Mouse (Mus musculus) skeletal muscle tissue, adult 2 months (tissue): ENCODE results near the gene Wdfy2.
"Not testable (repeated sequence)": the region's sequence is repeated elsewhere in the genome, so short reads cannot be mapped to it uniquely, and the experiment has no call there.

Experiments
- DNase-seq: peaks from one replicate; pipeline ENCODE4 v3.0.0-alpha.2; 2012; ENCODE audit warnings: low read depth, low spot score

Gene Wdfy2

DNA sequence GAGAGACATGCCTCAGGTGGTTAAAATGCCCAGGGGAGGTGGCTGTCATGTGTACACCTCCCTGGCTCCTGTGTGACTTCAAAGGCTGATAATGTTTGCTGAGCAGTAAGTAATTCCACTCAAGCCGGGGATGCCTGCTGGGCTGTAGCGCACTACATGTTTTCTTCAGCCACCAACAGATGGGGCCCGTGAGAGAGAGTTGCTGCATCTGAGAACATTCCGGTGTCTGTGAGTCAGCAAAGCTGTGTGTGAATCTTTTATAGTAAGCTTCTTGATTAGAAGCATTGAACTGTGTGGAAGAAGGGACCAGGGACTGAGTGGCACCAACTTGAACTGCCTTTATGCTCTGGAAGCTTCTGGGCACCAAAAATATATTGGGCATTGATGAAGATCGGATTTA is 42.0 kb downstream of the Wdfy2 start:
- DNase-seq: peak; percentile 74

DNA sequence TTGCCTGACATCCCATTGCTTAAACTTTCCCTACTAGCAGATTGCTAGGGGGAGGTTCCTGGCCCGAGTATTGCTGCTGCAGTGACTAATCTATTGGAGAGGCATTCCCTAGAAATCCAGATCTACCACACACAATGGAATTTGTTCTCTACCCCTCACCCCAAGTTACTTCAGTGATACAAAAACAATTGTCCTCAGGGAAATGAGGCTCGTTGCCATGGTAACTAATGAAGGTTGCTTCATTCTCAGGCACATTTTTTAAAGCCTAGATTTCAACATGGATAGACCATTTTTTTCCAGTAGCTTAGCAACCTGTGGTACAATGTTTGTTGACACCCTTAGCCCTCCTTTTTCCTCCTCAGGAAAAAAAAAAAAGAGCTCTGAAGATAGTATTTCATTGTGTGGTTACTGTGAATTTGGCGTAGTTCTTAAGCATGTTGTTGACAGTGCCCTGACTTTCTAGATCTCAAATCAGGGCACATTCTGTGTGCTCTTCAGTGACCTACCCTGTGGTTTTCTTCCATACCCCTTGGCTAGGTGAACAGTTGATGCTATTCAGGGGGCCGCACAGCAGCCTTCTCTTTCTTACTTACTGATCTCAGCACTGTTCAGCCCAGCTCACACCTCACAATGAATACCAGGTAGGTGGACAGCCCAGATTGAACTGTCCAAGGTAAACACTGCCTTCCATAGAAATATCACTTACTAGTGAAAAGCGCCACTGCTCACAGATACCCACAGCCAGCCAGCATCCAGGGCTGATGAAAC is 42.8 kb downstream of the Wdfy2 start:
- peak; percentile 93 for DNase-seq

DNA sequence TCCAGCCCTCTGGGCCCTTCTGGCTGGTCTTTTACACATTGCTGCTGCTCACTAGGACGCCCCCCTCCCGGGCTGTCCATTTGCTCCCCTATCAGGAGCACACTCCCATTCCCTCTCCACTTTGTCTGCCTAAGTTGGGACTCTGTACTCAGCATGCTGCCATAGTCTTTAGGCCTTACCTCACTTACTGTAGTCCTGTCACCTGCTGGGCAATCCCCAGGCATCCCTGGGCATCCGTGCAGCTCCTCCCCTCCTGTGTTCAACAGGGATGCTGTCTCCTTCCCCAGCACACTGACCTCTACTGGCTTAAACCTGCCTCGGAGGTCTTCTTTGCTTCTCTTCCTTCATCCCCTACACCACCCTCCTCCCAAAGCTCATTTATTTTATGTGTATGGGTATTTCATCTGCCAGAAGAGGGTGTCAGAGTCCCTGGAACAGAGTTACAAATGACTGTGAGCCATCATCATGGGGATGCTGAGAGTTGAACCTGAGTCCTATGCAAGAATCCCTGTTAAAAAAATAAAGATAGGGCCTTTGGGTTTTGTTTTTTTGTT is 44.7 kb downstream of the Wdfy2 start:
- no peak for DNase-seq

DNA sequence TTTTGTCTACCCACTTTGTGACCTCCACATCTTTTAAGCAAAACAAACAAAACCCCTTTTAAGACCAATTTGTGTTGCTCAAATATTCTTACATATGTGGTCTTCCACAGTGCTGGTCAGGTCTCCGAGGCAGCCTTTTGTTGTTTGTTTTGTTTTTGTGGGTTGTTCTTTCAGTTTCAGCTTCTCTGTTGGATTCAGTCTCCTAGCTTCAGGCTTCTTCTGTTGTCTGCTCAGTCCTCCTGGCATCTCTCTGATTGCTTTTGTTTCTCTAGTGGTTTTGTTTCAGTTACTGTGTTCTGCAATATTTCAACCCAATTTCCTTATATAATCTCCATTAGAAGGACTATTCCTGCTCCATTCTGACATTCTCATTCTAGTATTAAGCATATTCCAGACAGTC is 46.1 kb downstream of the Wdfy2 start:
- no peak for DNase-seq

DNA sequence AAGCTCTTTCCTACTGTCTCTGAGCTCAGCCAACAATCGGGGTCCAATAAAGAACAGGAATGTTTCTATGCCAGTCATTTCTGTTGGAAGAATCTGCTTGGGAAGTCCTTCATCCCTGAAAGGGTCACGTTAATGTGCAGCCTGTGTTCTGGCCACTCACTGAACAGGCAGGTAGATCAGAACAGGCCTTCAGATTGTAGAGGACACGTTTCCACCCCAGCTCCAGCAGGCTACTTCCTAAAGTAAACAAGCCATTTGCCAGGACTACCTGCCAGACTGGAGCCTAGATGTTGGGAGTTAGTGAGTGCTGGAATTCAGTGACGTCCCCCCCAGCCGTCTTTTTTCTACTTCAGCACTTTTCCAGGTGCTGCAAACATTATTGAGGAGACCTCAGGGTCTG is 46.7 kb downstream of the Wdfy2 start:
- no peak for DNase-seq

DNA sequence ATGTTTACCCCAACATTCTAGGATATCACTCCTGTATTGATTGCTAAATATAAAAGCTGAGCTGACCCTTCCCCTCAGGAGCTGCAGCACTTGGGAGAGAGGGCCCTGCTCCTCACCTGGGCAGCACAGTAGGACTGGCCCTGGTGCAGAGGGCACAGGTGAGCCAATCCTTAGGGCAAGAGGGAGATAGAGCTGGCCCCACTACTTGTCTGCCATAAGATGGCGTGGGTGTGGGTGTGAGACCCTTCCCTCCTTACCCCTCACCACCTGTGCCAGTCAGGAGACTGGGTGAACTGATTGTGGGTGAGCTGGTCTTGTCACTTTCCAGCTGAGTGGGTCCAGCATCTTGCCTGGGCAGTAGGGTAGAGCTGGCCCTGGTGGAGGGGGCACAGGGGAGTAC is 47.2 kb downstream of the Wdfy2 start:
- no peak for DNase-seq

DNA sequence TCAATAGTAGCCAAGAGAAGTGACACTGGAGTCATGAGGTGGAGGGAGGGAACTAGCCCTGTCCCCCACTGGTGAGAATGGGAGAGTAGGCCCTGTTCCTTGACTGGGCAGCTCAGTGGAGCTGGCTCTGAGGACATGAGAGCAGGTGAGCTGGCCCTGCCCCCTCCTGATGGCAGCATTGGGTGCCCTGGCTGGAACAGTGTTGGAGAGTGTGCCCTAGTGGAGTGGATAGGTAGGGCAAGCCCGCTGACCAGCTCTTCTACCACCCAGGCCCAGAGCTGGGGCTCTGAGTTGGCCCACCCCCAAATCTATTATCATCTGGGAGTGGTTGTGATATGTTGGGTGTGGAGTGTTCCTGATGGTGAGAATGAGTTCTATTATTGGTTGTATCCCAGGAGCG is 47.7 kb downstream of the Wdfy2 start:
- no peak for DNase-seq

DNA sequence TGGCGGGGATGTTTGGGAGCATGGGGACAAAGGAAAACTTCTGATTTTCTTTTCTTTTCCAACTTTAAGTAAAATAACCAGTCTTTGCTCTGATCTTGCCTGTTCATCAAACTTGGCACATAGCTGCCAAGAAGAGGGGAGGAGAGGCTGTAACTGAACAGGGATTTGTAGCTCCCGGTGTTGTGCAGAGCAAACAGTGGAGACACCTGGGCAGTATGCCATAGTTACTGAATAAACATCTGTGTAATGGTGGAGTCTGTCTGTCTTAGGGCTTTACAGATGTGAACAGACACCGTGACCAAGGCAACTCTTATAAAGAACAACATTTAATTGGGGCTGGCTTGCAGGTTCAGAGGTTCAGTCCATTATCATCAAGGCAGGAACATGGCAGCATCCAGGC is 53.9 kb downstream of the Wdfy2 start:
- DNase-seq: no peak

DNA sequence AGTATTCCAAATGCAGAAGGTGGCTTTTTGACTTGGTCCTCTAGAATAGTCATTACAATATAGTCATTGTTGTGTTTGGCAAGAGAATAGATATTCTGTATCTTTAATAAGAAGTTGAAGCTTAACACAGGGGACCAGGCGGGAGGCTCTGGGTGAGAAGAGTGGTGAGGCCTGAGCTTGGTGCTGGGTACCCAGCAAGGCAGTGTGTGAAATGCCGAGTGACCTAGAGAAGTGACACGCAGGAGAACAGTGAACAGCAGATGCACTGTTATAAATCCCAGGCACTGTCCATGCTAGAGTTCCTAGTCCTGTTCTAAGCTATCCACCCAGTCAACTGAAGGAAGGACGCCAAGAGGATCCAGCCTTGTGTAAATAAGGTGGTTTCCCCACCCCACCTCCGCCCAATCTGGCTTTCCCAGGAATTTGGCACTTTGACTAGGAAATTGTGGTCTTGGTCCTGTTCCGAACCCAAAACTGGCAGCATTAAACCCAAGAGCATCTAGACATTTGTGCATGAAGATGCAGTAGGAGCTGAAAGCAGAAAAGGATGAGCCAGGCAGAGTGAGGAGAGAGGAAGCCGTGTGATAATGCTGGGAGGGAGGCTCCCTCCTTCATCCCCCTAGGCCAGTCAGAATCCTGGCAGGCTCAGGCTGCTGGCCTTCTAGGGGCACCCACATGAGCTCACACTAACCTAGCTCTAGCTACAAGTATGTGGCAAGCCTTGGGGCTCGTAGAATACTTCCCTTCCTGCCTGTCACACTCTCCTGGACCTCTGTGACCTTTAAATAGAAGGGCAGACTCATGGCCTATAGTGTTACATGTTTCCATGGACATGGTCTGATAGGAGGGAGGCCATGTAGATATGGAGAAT is 55.5 kb downstream of the Wdfy2 start:
- no peak for DNase-seq

DNA sequence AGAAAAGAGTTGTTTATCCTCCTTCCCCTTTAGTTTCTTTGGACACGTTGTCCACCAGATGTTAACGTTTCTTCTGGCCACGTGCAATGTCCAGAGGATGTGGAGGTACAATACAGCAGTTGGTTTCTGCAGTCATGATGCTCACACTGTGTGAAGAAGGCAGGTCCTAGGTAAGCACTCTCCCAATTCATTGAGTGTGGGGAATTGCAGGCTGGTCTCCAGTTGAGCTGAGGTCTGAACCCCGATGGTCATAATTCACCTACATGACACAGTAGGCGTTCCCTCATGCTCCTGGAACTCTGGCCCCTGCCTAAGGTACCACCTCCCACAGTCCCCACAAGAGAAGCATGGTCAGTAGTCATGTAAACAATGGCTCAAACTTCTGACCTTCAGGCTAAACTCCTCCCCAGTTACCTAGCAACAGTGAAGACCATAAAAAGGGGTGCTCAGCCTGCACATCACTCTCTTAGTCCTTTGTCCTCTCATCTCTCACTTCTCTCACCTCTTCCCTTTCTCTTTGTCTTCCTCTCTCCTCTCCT is 56.2 kb downstream of the Wdfy2 start:
- not testable (repeated sequence) for DNase-seq

DNA sequence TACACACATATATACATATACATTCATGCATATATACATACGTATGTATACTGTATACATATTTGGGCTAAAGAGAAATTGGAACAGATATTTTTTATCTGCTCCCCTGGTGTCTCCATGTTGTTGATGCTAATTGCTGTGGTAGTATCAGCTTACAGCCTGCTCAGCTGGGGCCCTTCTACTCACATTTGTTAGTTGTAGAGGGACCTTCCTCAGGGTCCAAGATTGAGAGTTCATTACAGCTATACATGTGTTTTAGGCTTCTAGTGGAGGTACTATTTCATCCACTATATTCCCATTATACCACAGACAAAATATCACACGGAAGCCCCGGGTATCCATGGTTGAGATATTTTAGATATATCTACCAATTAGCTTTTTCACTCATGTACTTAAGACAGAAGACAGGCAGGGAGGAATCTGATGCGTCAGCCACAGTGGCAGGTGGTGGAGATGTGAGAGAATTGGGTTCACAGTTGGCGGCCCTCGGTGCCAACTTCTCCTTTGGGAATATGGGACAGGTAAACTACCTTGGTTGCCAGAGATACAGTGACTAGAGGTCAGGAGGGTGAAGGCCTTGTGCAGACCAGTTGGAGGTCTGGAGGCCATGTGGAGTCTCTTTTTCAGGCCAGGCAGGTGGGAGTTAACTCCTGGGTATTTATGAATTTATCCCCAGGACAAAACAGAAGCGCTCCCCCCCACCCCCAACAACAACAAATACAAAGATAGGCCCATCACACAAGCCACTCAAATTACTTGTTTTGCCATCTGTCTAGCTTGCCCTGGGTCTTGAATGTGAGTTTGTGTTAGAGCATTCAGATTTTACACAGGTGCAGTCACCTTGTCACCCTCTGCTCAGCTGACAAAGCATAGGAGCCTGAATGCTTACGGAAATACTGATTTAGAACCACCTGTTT is 57.7 kb downstream of the Wdfy2 start:
- no peak for DNase-seq

DNA sequence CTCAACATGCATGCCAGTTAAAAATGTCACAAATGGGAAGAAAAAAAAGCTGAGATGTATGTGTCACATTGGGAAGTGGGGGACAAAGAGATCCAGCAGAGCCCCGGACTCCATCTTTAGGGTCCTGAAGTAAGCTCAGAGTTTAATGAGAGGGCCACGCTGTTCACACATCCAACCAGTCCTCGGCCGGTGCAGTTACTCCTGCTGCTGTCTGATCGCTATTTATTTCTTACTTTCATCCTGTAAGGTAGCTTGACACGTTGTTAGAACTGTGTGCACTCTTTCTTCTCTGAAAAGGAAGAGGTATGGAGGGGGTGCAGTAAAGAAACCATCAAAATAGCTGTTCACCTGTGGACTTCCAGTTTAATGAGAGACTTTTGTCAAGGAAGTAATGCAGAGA is 60.6 kb downstream of the Wdfy2 start:
- no peak for DNase-seq

DNA sequence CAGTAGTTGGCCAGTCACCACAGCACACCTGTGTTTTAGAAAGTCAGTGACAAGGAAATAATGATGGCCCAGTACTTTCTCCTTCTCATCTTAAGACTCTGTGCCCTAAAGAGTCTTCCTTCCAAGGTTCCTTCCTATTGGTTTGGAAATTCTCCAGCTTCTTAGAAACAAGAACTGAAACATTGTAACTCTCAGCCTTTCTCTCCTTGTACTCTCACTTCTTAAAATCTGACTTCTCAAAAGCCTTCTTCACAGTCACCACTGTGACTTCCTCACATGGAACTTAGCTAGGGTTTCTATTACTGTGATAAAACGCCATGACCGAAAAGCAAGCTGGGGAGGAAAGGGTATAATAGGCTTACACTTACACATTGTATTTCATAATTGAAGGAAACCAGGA is 70.4 kb downstream of the Wdfy2 start:
- no peak for DNase-seq

DNA sequence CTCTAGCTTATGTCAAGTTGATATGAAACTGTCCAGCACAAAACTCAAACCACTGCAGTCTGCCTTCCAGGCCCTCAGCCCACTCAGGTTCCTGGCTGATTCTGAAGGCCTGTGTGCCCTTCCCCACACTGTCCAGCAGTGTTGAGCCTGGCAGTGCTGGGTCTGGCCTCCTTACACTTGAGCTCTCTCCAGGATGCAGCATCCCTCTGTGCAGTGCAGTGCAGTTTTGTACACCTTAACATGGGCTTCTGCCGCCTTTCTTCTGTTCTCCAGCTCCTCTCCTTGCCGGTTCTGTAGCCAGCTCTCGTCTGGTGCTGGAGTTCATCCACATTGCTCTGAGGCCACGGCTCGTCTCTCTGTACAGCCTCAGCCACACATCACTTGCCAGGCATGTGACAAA is 71.1 kb downstream of the Wdfy2 start:
- no peak for DNase-seq

DNA sequence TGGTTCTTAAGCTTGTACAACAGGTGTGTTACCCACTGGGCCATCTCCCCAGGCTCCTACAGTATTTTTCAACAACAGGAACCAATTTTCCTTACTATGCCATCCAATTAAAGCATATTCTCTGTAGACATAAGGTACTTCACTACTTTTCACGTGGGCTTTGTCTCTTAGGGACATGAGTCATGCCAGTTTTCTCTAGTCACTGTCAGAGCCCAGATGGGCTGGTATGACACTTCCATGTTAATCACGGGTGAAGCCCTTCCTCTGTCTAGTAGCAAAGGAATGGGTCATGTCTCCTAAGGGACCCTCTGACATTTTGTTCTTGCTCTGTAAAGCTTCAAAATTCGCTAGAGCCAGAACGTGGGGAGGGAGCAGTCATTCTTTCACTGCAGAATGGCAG is 73.4 kb downstream of the Wdfy2 start:
- DNase-seq: no peak

DNA sequence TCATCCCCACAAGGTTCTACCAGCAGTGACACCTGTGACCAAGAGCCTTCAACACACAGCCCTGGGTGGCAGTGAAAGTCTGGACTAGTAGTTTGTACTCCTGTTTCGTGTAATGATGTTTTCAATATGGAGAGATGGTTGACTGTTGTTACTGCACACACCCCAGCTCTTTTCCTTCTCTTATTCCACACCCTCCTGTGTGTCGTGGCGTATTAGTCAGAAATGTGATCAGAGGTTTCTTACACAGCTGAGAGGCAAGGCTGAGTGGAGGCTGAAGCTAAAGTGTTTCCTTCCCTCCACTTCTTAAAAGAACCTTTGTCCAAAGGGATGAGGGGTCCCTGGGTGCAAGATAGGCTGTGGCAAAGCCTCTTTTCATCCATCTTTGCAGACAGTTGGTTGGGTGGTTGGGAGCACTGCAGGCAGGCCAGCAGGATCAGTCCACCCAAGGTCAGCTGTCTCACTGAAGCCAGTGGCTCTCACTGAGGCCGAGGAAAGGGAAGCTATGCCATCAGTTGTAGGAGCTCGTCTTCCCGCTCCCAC is 77.7 kb downstream of the Wdfy2 start:
- no peak for DNase-seq

DNA sequence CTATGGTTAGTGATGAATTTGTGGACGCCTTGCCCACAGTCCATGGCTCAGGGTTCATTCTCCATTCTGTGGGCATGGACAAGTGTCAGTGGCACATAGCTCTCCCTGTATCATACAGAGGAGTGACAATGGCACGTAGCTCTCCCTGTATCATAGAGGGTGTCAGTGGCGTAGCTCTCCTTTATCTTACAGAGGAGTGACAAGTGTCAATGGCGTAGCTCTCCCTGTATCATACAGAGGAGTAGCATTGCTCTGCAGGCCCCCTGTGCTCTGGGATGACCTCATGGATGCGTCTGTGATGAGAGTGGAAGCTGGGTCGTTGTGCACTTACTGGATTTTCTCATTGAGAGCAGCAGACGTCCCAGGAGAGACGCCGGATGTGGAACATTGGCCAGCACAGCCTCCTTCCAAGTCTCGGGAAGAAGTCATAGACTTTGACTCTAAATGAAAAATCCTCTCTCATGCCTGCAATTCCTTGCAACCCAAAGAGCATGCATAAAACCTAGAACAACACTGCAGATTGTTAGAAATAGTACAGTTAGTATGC is 79.1 kb downstream of the Wdfy2 start:
- peak; percentile 35 for DNase-seq

DNA sequence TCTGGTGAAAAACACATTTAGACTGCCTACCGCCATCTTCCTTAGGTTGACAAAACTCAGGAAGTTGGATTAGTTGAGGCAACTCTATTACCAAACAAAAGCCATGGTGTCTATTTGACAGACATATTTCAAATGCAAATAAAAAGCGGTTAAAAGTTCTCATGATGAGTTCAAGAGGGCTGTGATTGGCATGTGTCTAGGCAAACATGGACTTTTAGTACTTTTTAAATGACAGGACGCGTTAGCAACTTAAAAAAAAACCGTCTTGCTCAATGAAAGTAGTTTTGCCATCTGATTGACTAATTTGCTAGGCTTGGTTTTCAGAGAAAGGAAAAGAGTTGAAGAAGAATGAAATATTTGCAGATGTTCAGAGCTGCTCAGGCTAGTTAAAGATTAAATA is 83.9 kb downstream of the Wdfy2 start:
- no peak for DNase-seq

DNA sequence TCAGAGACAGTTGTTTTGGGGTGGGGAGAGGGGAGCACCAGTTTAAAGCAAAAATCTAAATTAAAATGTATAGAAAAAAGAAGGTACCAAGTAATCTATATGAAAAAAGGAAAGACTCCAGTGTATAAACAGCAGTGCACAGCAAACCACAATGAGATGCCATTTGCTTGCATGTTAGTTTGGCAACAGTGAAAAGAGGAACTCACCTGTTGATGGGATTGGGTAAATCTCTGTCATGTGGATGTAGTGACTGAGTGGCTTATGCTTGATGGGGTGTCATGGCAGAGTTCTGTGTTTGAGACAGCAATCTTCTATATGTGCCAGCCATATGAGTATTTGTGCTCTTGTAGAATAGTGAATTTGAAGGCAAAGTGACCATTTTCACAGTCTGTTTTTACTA is 85.2 kb downstream of the Wdfy2 start:
- DNase-seq: no peak

DNA sequence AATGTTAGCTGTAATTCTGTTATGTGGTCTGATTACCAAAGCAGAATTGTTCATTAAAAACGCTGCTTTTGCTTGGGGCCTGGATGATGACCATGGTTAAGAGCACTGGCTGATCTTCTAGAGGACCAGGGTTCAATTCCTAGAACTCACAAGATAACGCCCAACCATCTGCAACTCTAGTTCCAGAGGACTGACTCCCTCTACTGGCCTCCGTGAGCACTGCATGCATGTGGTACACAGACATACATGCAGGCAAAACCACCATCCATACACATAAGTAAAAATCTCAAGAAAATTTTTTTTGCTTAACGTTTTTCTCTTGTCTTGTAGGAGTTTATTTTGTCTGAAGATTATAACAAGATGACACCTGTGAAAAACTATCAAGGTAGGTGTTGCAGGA is 87.3 kb downstream of the Wdfy2 start:
- DNase-seq: no peak

DNA sequence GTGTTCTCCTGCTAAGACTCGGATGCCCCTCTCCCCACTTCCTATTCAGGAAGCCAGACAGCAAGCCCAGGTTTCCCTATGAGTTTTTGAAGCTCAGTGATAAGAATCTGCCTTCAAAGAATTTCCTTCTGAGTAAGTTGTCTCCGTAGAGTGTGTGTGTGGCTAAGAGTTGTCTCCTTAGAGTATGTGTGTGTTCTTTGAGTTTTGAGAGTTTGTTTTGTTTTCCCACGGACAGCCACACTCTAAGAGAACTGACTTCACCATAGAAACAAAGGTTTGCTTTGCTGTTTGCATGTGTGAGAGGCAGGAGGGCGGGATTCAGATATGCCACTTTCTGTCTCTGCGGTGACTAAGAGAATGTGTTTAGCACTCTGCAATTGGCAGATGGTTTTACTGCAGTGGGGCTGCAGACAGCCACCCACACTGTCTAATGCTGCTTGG is 90.6 kb downstream of the Wdfy2 start:
- DNase-seq: no peak
